Comparison of ENCODE assay signal across 18 mouse cellular contexts in the genomic region with DNA sequence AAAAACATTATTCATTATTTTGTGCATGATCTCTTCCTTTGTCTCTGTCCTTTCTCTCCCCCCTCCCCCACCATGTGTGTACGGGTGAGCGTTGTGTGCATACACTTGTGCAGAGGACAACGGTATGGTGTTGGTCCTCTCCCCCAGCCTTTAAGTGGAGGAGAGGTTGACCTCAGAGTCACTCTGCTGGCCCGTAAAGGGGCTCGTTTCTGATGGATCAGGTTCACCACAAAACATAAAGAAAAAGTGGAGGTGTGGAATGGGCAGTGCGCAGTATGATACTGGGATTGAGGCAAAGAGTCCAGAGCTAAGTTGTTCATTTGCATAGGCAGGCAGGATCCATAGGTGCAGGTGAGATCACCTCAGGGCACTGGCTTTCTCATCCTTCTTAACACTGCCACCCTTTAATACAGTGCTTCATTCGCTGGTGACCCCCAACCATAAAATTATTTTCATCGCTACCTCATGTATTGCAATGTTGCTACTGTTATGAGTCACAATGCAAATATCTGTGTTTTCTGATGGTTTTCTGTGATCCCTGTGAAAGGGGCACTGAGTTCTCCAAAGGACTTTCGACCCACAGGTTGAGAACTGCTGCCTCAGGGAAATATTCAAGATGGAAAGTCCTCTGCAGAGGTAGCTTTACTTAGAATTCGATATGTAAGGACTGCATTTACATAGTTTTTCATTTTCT.
"Had no signal": no experiment of that assay in that cellular context is flagged by ENCODE, and none has a peak within 500 bp of the region (broad histone marks: within the 10 kb centered on the region; RNA-seq: fewer than 3 reads in every experiment).

No protein-coding gene starts in this region.

- H3K4me1 ChIP-seq: midbrain, embryonic 13.5 days; midbrain, embryonic 15.5 days; neural tube, embryonic 12.5 days; stomach, embryonic 15.5 days had no signal

- H3K27me3 ChIP-seq: liver, embryonic 15.5 days; lung, embryonic 15.5 days; midbrain, embryonic 13.5 days; midbrain, embryonic 15.5 days; neural tube, embryonic 12.5 days; stomach, embryonic 15.5 days had no signal

- H3K36me3 ChIP-seq: liver, embryonic 15.5 days; lung, embryonic 15.5 days; midbrain, embryonic 13.5 days; midbrain, embryonic 15.5 days; neural tube, embryonic 12.5 days; stomach, embryonic 15.5 days had no signal

- H3K9me3 ChIP-seq: liver, embryonic 15.5 days; lung, embryonic 15.5 days; midbrain, embryonic 13.5 days; midbrain, embryonic 15.5 days; neural tube, embryonic 12.5 days; stomach, embryonic 15.5 days had no signal

- H3K27ac ChIP-seq: liver, embryonic 15.5 days; lung, embryonic 15.5 days; macrophage; midbrain, embryonic 13.5 days; midbrain, embryonic 15.5 days; neural tube, embryonic 12.5 days; stomach, embryonic 15.5 days; stomach, postnatal 0 days had no signal

- DNase-seq: liver, postnatal 0 days; lung, adult 2 months; lung, postnatal 14 days; lung, postnatal 36 days; right cerebral cortex, postnatal 14 days; thymus, adult 2 months; thymus, postnatal 25 days; thymus, postnatal 4 days had no signal

- H3K9ac ChIP-seq: liver, embryonic 15.5 days; liver, postnatal 0 days; lung, embryonic 15.5 days; midbrain, embryonic 13.5 days; midbrain, embryonic 15.5 days; neural tube, embryonic 12.5 days; stomach, embryonic 15.5 days had no signal

- ATAC-seq: liver, postnatal 0 days; lung, postnatal 0 days; midbrain, embryonic 13.5 days; midbrain, embryonic 15.5 days had no signal

- H3K4me3 ChIP-seq: liver, embryonic 15.5 days; lung, embryonic 15.5 days; midbrain, embryonic 13.5 days; midbrain, embryonic 15.5 days; neural tube, embryonic 12.5 days; stomach, embryonic 15.5 days had no signal

- H3K4me2 ChIP-seq: liver, embryonic 15.5 days; lung, embryonic 15.5 days; midbrain, embryonic 11.5 days; midbrain, embryonic 13.5 days; midbrain, embryonic 15.5 days; neural tube, embryonic 12.5 days; stomach, embryonic 15.5 days had no signal
